Mouse (Mus musculus): ENCODE data around the gene H1f0. TPM values are rescaled to one million over a fixed set of nuclear protein-coding genes. Genes with fewer than 3 reads are reported as not detected.

H1f0 gene
- 330 and 448 TPM in 2 replicates for polyA plus RNA-seq (2016; fragmentation: Nextera tagmentation; extraction: Ambion mirVana)

DNA sequence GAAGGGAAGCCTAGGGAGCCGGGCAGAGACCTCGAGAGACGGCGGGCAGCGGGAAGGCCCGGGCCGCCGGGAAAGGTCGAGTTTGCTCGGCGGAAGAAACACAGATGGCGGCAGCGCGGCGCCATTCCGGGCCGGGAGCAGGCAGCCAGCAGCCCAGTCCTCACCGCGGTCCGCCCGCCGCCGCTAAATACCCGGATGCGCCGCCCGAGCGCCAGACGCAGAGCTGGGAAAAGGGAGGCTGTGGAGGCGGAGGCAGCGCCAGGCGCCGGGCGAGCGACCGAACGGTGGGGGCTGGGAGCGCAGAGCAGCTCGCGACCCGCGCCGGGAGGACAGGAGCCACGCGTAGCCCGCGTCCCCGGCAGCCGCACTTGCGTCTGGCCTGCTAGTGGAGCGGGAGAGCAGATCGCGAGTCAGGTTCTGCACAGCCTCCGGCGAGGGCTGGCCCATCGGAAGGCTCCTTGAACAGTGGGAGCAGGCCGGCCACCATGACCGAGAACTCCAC lies at the start of gene H1f0:
Gene H1f0 (plus strand): TSS at position 214 of the 502 bp plus-strand sequence.
- Histone ChIP-seq H3K27me3 (ENCODE audit: low read depth, poor library complexity, severe bottlenecking) (0 out of 2 replicates have a peak, but pooled peaks cover 10% of the 10 kb centered on the region), H3K9me3 (replicated peaks) (no peaks in the 10 kb centered on the region), H3K4me1 (peaks cover 71% of the 10 kb centered on the region), H3K36me3 (no peaks in the 10 kb centered on the region), H3K27ac (peak within 1 kb of the TSS; percentile 100), H3K4me3 (peak within 1 kb of the TSS; percentile 76)
- DNase-seq (ENCODE audit: low spot score): peak; percentile 99
- WGBS: under 1% methylated on average over 58 of the region's 58 CpGs

DNA sequence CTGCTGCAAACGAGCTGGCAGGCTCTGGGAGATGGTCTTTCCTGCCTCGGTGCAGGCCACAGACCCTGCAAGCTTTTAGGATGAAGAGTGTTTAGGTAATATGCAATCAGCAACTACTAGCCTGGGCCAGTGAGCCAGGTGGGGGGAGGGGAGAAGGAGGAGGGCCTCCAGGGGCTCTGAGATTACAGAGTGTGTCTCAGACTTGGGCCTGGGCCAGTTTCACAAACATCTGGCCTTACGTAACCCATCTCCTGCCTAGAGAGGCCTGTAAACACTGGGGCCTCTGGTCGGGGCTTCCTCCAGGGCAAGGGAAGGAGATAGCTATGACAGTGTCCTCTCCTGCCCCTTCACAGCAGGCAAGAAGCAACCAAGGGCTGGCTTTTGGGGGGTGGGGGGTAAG lies 49.4 kb upstream of the H1f0 start:
- Histone ChIP-seq H3K27ac (peak overlapping the region; percentile 78), H3K4me1 (peaks cover 41% of the 10 kb centered on the region), H3K4me3 (no peak overlapping the region; the same call in 1 of the 2 replicates), H3K27me3 (ENCODE audit: low read depth, poor library complexity, severe bottlenecking) (no peaks in the 10 kb centered on the region), H3K9me3 (replicated peaks) (no peaks in the 10 kb centered on the region), H3K36me3 (peaks cover 13% of the 10 kb centered on the region; the same call in 1 of the 2 replicates)
- WGBS: 5% methylated on average over 4 of the region's 4 CpGs
- DNase-seq (ENCODE audit: low spot score): peak; percentile 55

DNA sequence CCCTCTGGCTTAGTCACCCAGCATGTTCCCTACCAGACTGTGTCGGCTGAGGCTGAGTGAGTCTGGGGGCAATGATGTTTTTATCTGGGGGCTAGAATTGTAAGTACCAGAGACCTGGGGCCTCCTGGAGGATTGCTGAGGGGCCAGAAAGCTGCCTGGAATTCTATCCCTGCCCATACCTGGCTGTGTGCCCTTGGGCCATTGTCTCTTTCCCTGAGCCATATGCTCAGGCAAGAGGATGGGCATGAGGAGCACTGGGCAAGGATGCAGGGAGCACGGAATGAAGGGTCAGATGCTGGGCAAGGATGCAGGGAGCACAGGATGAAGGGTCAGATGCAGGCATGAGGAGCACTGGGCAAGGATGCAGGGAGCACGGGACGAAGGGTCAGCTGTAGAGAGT lies 48.2 kb upstream of the H1f0 start:
- Histone ChIP-seq H3K9me3 (replicated peaks) (no peaks in the 10 kb centered on the region), H3K4me3 (no peak overlapping the region), H3K4me1 (peaks cover 52% of the 10 kb centered on the region), H3K27ac (no peak overlapping the region), H3K27me3 (ENCODE audit: low read depth, poor library complexity, severe bottlenecking) (no peaks in the 10 kb centered on the region), H3K36me3 (peaks cover 3% of the 10 kb centered on the region; the same call in 1 of the 2 replicates)
- DNase-seq (ENCODE audit: low spot score): no peak
- WGBS: 87% methylated on average over 4 of the region's 4 CpGs

DNA sequence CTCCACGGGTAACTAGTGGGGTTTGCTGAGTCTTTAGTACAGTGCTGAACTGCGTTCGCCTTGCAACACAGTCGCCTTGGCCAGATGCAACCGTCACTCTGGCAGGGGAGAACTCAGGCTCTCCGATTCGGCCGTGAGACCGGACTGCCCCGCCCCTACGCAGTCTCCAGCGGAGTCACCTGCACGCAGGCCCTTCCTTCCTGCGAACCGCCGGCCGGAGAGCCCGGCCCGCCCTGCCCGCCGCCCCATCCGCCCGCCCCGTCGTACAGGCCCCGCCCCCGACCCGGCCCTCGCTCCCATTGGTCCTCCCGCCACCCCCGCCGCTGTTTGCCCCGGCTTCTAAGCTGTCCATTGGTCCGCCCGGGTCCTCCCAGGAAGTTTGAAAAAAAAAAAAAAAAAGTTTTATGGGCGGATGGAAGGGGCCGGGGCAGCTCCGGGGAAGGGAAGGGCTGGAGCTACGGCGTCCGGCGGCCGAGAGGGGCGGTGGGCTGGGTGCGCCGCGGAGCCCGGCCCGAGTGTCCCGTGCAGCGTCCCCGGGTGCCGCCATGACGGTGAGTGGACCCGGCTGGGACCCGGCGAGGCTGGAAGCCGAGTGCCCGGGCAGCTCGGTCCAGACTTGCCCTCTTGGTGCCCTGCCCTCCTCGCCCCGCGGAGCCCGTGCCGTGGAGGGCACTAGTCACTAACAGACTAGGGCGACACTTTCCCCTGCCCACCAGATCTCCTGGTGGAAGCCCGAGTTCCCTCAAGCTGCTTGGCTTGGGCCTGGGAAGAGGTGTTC lies 45.4 kb upstream of the H1f0 start:
- no peaks in the 10 kb centered on the region for H3K9me3 ChIP-seq (replicated peaks)
- under 1% methylated on average over 66 of the region's 67 CpGs for WGBS
- H3K4me1 ChIP-seq: peaks cover 69% of the 10 kb centered on the region
- peak overlapping the region; percentile 95 for H3K27ac ChIP-seq
- peaks cover 15% of the 10 kb centered on the region for H3K36me3 ChIP-seq
- no peaks in the 10 kb centered on the region for H3K27me3 ChIP-seq (ENCODE audit: low read depth, poor library complexity, severe bottlenecking)
- H3K4me3 ChIP-seq: peak overlapping the region; percentile 94
- DNase-seq (ENCODE audit: low spot score): peak; percentile 97

DNA sequence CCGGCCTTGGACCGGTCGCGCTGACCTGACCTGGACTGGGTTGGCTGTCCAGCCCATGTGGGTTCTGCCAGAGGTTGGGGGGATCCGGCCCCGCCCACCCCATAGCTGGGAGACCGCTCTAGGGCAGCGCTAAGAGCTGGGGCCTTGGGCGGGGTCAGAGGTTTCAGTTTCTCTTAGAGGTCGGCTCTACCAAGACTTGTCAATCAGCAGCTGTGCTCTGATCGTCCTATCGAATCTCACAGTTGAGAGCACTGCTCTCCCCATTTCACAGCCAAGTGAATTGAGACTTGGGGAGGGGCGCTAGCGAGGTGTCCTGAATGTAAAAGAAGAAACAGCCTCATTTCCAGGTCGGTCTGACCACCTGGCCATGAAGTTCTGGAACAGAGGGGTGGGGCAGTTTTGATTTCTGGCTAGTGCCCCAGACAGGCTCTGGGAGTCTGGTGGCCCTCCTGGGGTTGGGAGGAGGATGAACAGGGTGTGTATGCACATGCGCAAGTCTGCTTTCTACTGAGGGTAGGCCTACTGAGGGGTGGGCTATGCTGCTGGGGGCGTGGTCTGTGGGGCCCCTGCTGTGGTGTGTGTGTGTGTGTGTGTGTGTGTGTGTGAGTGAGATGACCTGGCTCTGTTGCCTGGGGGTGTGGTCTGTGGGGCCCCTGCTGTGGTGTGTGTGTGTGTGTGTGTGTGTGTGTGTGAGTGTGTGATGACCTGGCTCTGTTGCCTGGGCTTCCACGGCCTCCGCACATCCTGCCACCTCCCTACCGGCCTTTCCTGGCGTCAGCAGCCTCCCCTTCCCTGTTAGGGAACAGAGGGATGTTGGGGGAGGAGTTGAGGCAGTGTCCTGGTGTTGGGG lies 44.6 kb upstream of the H1f0 start:
- Histone ChIP-seq H3K9me3 (replicated peaks) (no peaks in the 10 kb centered on the region), H3K4me1 (peaks cover 63% of the 10 kb centered on the region), H3K27ac (peak overlapping the region; percentile 95), H3K4me3 (peak overlapping the region; percentile 94), H3K27me3 (ENCODE audit: low read depth, poor library complexity, severe bottlenecking) (no peaks in the 10 kb centered on the region), H3K36me3 (peaks cover 23% of the 10 kb centered on the region)
- peak; percentile 74 for DNase-seq (ENCODE audit: low spot score)
- WGBS: 0% methylated on average over 21 of the region's 21 CpGs

DNA sequence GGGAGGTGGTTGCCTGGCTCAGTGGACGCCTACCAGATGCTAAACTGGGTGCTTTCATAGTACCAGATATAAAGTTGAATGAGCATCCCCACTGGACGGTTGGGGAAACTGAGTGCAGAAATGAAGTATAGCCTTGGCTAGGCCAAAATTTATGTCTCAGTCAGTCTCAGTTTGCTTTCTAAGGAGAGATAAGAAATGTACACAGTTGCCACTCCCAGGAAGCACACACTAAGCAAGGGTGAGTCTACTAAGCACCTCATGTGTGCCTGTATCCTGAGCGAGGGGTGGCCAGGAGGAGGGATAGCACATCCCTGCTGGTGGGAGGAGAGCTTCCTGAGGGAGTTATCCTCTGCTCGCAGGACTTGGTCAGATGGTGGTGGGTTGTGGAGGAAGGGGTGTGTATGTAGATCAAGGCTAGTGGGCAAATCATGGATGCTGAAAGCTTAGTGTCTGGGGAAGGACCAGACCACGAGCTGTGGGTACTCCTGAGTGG lies 43.9 kb upstream of the H1f0 start:
- Histone ChIP-seq H3K4me1 (peaks cover 56% of the 10 kb centered on the region), H3K27me3 (ENCODE audit: low read depth, poor library complexity, severe bottlenecking) (no peaks in the 10 kb centered on the region), H3K4me3 (peak overlapping the region; percentile 94), H3K9me3 (replicated peaks) (no peaks in the 10 kb centered on the region), H3K27ac (peak overlapping the region; percentile 95), H3K36me3 (peaks cover 30% of the 10 kb centered on the region)
- 36% methylated on average over 5 of the region's 5 CpGs for WGBS
- no peak for DNase-seq (ENCODE audit: low spot score)

DNA sequence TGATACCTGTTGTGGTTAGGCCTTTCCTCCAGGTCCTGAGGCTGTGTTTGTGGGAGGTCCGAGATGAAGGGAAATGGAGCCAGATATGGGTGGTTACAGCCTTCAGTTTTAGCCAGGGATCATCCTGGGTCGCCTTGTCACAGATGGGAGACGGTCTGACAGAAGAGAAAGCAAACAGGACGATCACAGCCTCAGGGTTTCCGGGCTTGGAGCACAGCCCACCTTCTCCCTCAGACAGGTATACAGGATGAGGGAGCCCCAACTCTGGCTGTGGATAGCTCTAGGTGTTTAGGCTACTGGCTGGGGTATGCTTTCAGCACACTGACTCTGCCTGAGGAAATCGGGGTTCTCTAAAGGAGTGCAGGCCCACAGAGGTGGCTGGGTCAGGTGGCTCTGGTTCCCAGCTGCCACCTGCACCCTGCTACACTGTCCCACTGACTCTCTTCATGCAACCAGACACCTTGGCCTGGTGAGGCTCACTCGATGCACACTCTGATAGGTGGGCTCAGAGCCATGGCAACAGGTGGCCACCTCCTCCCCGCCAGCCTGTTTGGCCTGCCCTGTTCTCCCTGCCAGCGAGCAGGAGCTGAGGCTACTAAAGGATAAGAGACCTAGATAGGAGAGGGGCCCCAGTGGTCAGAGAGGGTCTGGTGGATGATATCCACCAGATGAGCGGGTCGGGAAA lies 41.6 kb upstream of the H1f0 start:
- Histone ChIP-seq H3K36me3 (peaks cover 53% of the 10 kb centered on the region), H3K4me1 (peaks cover 50% of the 10 kb centered on the region), H3K9me3 (replicated peaks) (no peaks in the 10 kb centered on the region), H3K27ac (no peak overlapping the region; the same call in 1 of the 2 replicates), H3K4me3 (no peak overlapping the region), H3K27me3 (ENCODE audit: low read depth, poor library complexity, severe bottlenecking) (no peaks in the 10 kb centered on the region)
- DNase-seq (ENCODE audit: low spot score): no peak
- WGBS: 67% methylated on average over 11 of the region's 11 CpGs

DNA sequence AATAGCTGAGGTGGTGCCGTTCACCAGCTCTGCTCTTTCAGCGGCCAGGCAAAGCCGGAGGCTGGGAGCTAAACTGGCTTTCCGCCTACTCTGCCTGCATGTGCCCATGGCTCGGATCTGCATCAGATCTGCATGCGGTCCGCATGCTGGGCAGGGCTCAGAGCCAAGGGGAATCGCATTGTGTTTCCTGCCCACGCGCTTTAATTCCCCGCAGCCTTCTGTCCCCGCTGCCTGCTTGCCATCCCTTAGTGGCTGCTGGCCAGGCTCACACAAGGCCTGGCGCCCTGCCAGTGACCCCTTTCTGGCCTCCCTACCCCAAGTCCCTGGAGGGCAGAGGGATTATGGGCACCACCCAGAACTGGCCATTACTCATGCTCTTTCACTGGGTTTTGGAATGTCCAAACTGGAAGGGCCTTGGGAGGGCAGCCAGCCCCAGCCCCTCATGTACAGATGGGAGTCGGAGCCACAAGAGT lies 39.7 kb upstream of the H1f0 start:
- 93% methylated on average over 14 of the region's 14 CpGs for WGBS
- H3K27ac ChIP-seq: no peak overlapping the region
- no peak for DNase-seq (ENCODE audit: low spot score)
- H3K27me3 ChIP-seq (ENCODE audit: low read depth, poor library complexity, severe bottlenecking): no peaks in the 10 kb centered on the region
- H3K4me1 ChIP-seq: peaks cover 33% of the 10 kb centered on the region
- H3K4me3 ChIP-seq: no peak overlapping the region
- H3K9me3 ChIP-seq (replicated peaks): no peaks in the 10 kb centered on the region
- peaks cover 72% of the 10 kb centered on the region for H3K36me3 ChIP-seq

DNA sequence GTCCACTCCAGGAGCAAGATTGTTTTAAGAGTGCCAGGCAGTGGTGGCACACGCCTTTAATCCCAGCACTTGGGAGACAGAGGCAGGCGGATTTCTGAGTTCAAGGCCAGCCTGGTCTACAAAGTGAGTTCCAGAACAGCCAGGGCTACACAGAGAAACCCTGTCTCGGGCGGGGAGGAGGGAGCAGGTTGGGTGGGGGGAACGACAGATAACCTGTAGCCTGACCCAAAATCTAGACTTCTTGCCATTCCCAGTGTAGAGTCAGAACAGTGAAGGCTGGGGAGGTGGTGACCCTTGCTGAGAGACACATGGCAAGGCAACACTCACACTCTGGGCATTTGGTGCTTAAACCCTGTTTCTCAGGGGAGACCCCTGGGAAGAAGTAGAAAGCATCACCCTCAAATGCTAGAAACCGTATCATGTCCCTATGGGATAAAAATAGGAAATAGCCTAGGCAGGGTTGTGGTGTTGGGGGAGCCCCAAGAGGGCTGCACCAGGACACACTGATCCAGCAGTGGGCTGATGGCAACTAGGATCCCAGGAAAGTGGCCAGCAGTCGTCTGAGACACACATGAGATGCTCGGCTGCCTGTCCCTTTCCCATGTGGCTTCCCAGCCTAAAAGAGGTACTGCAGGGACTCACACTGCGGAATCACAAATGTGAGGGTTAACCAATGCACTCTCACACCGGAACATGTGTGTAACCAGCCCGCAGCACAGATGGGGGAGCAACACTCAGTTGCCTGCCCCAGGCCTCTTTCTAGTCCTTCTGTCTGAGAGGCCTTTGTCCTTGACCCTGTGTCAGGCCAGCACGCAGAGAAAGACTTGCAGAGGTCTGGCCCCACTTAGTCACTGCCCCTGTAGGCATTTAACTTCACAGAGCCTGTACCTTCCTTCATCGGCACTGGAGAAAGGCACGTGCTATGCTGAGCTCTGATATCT lies 38.8 kb upstream of the H1f0 start:
- Histone ChIP-seq H3K4me3 (no peak overlapping the region), H3K36me3 (peaks cover 81% of the 10 kb centered on the region), H3K4me1 (peaks cover 24% of the 10 kb centered on the region), H3K9me3 (replicated peaks) (no peaks in the 10 kb centered on the region), H3K27me3 (ENCODE audit: low read depth, poor library complexity, severe bottlenecking) (no peaks in the 10 kb centered on the region), H3K27ac (no peak overlapping the region)
- WGBS: 92% methylated on average over 14 of the region's 14 CpGs
- no peak for DNase-seq (ENCODE audit: low spot score)

DNA sequence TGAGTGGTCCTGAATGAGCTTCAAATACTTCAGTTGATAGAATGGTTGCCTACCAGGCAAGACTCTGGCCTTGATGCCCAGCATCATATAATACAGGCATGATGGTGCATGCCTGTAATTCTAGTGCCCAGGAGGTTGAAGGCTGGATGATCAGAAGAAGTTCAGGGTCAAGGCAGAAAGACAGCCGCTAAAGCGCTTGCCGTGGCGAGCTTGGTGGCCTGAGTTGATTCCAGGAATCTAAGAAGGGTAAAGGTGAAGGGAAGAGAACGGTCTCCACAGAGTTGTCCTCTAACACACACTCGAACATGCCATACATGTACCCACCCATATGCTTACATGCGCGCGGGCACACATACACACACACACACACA lies 38.2 kb upstream of the H1f0 start:
- no peak overlapping the region for H3K27ac ChIP-seq
- H3K4me1 ChIP-seq: peaks cover 18% of the 10 kb centered on the region
- 97% methylated on average over 9 of the region's 9 CpGs for WGBS
- no peaks in the 10 kb centered on the region for H3K27me3 ChIP-seq (ENCODE audit: low read depth, poor library complexity, severe bottlenecking)
- no peak for DNase-seq (ENCODE audit: low spot score)
- peaks cover 87% of the 10 kb centered on the region for H3K36me3 ChIP-seq
- H3K9me3 ChIP-seq (replicated peaks): no peaks in the 10 kb centered on the region
- no peak overlapping the region for H3K4me3 ChIP-seq

DNA sequence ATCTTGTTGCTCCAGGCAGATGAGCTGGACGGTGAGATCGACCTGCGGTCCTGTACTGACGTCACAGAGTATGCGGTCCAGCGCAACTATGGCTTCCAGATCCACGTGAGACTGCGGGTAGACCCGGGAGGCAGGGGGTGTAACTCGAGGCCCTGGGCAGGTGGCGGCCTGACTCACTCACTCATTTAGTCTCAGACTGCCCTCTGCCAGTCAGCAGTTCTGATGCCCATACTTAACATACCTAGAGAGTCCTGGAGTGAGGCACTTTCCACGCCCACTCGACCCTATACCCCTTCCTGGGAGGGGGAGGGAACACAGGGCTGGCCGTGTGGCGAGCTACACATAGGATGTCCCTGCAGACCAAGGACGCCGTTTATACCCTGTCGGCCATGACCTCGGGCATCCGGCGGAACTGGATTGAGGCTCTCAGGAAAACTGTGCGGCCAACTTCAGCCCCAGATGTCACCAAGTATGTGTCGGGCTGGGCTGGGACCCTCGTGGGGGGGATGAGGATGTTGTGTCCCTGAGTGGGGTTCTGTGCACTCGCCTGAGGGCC lies 37.2 kb upstream of the H1f0 start:
- peaks cover 97% of the 10 kb centered on the region for H3K36me3 ChIP-seq
- no peak overlapping the region for H3K4me3 ChIP-seq
- H3K4me1 ChIP-seq: peaks cover 14% of the 10 kb centered on the region
- WGBS: 95% methylated on average over 25 of the region's 25 CpGs
- H3K9me3 ChIP-seq (replicated peaks): no peaks in the 10 kb centered on the region
- no peak for DNase-seq (ENCODE audit: low spot score)
- H3K27ac ChIP-seq: no peak overlapping the region
- no peaks in the 10 kb centered on the region for H3K27me3 ChIP-seq (ENCODE audit: low read depth, poor library complexity, severe bottlenecking)
